Mouse (Mus musculus) thymus, adult 18-20 months (tissue): ENCODE data around the gene G6pc.
A peak's percentile ranks its signal among the peaks of the same experiment; 100 is the strongest.
"Not testable (repeated sequence)": the region's sequence is repeated elsewhere in the genome, so short reads cannot be mapped to it uniquely, and the experiment has no call there.

Experiments
- DNase-seq, 2 experiments: peaks; one replicate each; pipeline ENCODE4 v3.0.0; 2022; ENCODE audit warnings: mixed read lengths in 2 of 2

Gene G6pc

GRCm38 (mm10) chr11:101367326-101367935, at the start of gene G6pc:
Gene G6pc, plus strand, starts transcription at chr11:101367561.
- no peak for DNase-seq

DNA sequence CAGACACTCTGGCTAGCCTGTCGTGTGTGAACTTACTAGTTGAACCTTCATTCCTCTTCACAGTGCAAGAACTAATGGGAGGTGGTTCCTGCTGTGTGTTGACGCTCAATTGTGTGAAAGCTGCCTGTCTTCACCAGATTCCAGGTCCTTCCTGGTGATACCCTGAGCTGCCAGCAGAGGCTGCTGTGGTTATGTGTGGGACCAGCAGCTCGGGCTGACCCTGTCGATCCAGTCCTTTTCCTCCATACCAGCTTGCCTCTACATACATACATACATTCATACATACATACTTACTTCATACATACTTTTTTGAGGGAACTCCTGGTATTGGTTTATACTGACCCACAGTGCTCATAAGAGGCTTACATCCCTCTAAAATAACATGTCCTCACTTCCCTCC, 43.8 kb upstream of the G6pc start:
- peak in 1 of 2 experiments; percentile 24 for DNase-seq

GRCm38 (mm10) chr11:101324763-101325162, 42.6 kb upstream of the G6pc start, which contains the start of gene Aoc2:
Gene Aoc2, plus strand, starts transcription at chr11:101325063.
- no peak for DNase-seq

DNA sequence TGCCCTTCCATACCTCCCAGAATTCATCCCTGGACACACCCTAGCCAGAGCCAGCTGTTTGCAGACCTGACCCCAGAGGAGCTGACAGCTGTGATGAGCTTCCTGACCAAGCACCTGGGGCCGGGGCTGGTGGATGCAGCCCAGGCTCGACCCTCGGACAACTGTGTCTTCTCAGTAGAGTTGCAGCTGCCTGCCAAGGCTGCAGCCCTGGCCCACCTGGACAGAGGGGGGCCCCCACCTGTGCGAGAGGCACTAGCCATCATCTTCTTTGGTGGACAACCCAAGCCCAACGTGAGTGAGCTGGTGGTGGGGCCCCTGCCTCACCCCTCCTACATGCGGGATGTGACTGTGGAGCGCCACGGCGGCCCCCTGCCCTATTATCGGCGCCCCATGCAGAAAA, 42.2 kb upstream of the G6pc start:
- DNase-seq, result not testable (repeated sequence)

- DNase-seq, result no peak
Observed at GRCm38 (mm10) chr11:101326147-101326546, 41.2 kb upstream of the G6pc start.

DNA sequence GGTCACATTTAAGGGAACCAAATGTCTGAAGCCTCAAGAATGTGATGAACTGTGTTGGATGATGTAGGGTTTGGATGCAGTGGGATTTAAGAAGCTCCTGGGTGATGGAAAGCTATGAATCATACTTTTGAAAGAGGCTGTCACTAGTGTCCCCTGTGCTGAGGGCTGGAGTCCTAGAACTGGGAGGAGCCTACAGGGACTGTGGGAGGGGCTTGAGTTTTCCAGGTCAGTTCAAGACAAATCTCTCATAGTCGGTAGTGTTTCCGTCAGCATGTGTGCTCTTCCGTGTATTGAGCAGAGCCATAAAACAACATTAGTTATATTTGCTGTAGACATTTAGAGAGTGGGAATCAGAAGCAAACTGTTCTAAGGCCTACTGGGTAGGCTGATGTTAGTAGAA, 40.0 kb upstream of the G6pc start:
- no peak for DNase-seq

GRCm38 (mm10) chr11:101328941-101329635, 38.3 kb upstream of the G6pc start:
- DNase-seq, result no peak

DNA sequence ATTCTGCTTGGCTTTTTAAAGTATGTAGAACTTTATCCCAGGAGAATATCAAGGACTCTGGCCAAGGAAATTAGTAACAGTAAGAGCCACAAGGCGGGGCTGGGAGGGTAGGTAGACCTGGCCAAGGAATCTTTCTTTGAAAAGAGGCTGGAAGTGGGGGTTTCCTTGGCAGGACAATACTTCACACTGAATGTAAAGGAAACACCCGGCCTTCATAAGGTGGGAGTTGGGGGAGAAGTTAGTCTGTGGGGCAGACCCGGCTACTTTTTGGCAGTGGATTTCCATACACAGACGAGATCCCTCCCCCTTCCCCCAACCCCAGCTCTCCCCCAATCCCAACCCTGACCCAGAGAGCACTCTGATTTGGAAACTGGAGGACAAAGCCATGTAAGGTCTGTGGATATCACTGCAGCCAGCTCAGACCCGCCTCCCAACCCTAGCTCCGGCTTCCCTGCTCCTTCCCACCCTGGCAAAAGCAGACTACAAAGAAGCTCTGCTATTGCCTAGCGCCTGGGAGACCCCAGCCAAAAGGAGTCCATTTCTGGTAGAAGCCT, 36.9 kb upstream of the G6pc start, which contains the start of gene Aoc3:
Aoc3 (plus strand) TSS at position 235 of the 554 bp plus-strand sequence.
- DNase-seq, result no peak

DNA sequence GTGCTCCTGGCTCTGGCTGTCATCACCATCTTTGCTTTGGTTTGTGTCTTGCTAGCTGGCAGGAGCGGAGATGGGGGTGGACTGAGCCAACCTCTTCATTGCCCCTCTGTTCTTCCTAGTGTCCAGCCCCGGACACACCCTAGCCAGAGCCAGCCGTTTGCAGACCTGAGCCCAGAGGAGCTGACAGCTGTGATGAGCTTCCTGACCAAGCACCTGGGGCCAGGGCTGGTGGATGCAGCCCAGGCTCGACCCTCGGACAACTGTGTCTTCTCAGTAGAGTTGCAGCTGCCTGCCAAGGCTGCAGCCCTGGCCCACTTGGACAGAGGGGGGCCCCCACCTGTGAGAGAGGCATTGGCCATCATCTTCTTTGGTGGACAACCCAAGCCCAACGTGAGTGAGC, 36.4 kb upstream of the G6pc start:
- not testable (repeated sequence) for DNase-seq

DNA sequence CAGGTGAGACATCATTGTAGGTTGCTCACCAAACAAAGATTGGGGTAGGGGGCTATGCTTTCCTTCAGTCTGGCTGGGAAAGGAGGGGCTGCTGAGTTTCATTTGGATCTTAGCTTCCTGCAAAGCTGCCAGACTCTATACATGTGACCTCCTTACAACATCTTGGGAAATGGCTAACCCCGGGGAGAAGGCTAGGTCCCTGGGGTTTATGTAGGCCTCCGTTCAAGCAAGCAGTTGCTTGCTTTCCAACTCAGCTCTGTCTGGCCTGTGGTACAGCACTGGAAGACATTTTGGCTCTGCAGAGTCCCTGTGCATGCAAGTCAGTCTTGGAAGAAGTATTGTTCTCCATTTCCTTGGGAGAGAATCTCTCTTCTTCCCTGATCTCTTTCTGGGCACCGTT, 34.8 kb upstream of the G6pc start:
- DNase-seq, result no peak

GRCm38 (mm10) chr11:101334023-101334422, 33.3 kb upstream of the G6pc start:
- DNase-seq, result no peak

DNA sequence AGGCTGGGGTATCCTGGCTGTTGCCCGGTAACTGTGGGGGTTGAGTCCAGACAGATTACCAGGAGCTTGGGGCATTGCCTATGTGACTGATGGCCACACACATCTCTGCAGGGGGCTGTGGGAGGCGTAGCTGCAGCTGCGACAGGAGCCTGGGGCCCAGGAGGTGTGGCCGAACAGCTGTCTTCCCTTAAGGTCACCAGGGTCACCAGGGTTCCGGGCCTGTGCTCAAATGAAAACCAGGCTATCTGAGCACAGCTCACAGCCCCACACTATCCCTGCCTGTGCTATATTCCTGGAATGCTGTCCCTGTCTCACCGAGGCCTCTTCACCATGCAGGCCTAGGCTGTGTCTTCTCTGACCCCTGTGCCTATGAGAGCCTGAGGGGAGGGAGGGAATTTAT, 32.8 kb upstream of the G6pc start:
- no peak for DNase-seq

- DNase-seq, result no peak
Observed at GRCm38 (mm10) chr11:101335685-101336084, 31.7 kb upstream of the G6pc start.

DNA sequence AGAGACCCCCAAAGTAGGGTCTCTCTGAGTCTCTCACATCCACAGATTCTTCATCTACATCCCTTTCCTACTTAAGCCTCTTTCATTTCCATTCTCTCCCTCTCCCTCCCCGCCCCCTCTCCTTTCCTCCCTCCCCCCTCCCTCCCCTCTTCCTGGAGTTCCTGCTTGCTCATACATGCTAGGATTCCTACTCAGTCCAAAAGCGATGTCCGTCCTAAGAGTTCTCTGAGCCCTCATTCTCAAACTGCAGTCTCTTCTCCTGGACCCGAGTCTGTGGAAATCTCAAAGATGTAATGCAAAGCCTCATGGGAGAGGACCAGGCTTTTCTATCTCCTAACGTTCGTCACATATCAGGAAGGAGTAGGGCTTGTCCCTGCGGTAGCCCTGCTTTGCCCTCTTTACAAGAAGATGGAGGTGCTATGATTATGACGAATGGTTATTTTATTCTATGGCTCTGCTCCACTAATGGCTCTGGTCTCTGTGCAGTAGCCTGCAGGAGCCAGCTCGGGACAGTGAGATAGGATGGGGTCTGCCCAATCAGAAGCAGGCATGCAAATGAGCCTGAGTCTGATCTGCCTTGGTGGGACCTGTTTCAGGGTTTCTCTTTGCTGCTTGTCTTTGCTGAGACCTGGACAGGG, 29.1 kb upstream of the G6pc start:
- no peak for DNase-seq

DNA sequence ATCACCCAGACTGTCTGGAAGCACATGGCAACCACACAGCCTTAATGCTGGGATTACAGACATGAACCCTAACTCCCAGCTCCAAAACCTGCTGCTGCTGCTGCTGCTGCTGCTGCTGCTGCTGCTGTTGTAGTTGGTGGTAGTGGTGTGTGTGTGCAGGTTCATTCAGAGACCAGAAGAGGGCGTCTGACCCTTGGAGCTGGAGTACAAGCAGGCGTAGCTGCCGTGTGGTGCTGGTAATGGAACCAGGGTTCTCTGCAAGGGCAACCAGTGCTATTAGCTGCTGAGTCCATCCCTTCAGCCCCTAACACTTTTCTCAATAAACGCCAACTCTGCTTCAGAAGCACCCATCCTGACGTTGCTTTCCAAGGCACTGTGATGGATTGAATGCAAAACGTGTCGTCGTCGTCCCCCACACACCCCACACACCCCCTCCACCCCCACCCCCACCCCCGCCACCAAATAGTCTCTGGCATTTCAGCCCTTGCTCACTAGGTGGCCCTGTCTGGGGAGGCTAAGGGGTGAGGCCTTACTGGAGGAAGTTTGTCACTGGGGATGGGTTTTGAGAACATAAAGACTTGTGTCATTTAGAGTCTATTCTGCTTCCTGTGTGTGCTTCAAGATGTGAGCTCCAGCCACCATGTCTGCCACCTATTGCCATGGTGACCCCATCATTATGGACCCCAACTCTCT, 20.1 kb upstream of the G6pc start:
- DNase-seq, result no peak

GRCm38 (mm10) chr11:101348774-101349173, 18.6 kb upstream of the G6pc start:
- DNase-seq, result no peak

- DNase-seq, result no peak
Observed at GRCm38 (mm10) chr11:101349216-101349615, 18.1 kb upstream of the G6pc start.

DNA sequence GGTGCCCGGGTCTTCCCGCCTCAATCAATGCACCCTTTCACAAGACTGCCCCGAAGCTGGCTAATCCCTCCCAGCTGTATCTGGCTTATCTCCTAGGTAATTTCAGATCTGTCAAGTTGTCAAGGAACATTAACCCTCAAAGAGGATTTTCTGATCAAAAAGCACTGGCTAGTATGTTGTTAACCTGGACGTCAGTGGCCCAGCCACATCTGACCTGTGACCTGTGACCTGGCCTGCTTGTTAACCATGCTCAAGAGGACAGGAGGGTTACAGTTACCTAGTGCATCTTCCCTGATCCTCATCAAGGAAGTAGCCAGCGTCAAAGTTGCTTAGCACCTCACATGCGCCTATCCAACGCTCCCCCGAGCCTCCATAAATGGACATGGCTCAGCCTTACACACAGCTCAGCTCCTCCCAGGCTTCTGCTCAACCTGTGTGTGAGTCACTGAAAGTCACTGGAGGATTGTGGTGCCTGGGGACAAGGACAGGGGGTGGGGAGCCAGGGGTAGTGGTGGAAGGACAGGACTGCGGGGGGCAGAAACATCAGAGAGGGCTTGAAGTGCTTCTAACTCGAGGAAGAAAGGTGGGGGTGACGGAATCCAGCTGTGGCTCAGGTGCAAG, 16.2 kb upstream of the G6pc start:
- no peak for DNase-seq

DNA sequence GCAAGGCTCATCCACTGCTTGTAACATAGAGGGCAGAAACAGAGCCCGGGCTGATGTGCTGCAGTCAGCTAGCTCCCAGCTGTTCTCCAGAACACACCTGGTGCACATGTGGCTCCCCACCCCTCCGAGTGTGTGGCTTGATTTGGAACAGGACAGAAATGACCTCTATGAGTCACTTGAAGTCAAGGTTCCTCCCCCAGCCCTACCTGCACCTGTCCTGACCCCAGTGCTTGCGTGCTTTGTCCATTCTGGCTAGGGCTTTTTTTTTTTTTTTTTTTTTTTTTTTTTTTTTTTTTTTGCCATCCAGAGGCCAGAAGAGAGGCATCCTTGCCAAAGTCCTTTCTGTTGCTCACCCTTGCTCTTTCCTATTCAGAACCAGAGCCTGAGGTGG, 15.6 kb upstream of the G6pc start:
- DNase-seq, result no peak

- no peak for DNase-seq
Observed at GRCm38 (mm10) chr11:101353436-101353835, 13.9 kb upstream of the G6pc start.

- DNase-seq, result no peak
Observed at GRCm38 (mm10) chr11:101354438-101355010, 12.8 kb upstream of the G6pc start.

GRCm38 (mm10) chr11:101355916-101356315, 11.4 kb upstream of the G6pc start:
- no peak for DNase-seq
